Mouse (Mus musculus): Measurements from ENCODE around the gene Selenot.

Selenot gene

DNA sequence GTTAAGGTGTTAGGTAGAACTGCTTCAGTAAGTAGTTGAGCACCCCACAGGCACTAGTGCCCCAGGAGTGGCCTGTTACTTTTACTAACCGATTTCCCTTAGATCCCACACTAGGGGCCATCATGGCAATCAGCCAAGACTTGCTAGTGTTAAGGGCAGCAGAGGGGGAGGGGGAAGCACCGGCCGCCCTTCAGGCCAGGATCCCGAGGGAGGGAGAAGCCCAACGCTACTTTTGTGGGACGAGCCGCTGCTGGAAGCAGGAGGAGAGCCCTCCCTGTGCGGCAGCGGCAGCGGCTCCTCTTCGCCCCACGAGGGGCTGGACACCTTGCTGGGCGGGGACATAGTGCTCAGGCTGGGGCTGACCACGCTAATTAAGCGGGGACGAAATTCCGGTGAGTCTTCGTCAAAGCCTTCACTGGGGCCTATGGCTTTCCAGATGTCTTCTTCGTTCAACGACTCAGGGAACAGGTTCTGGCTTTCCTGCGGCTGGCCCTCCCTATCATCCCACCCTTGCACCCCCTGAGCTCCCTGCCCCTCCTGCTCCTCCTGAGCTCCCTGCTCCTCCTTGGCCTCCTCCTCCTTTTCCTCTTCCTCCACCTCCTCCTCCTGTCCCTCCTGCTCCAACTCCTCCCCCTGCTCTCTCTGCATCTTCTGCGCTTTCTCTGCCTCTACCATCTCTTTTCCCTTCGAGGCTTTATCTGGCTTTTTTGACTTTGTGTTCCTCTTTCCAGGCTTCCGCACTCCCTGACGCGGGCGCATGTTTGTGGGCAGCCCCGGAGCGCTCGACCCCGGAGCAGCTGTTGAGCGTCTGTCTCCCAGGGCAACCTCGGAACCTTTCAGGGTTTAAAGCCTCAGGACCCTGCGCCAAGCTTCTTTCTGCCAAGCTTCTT lies 60.2 kb downstream of the Selenot start, which contains the start of gene Erich6:
Gene Erich6, minus strand, starts transcription at position 802 of the 890 bp plus-strand sequence.
- DNase-seq (ENCODE audit: low spot score in 2 of 2): peak in 1 of 2 experiments; percentile 3
